Mouse (Mus musculus): ENCODE results near the gene Xrcc5. TPM values are rescaled to one million over a fixed set of nuclear protein-coding genes. Genes with fewer than 3 reads are reported as not detected.

Xrcc5 gene
- polyA plus RNA-seq (2012) = 1.7 and 2.6 TPM in 2 replicates

- no peak for TF ChIP-seq GATA1 (IDR thresholded peaks at IDR 0.05; ENCODE audit: low read length)
Observed at GRCm38 (mm10) chr1:72307317-72307798, at the start of gene Xrcc5. Gene Xrcc5 (plus strand): TSS chr1:72307421.

GRCm38 (mm10) chr1:72263099-72263498 is 44.1 kb upstream of the Xrcc5 start:
- no peak for TF ChIP-seq GATA1 (IDR thresholded peaks at IDR 0.05; ENCODE audit: low read length)

GRCm38 (mm10) chr1:72278085-72278484 is 29.1 kb upstream of the Xrcc5 start:
- no peak for TF ChIP-seq GATA1 (IDR thresholded peaks at IDR 0.05; ENCODE audit: low read length)

GRCm38 (mm10) chr1:72282604-72283003 is 24.6 kb upstream of the Xrcc5 start:
- TF ChIP-seq GATA1 (IDR thresholded peaks at IDR 0.05; ENCODE audit: low read length) = no peak

GRCm38 (mm10) chr1:72283992-72284485 is 23.2 kb upstream of the Xrcc5 start, which contains the start of the genes Pecr and Tmem169:
Gene Pecr (minus strand): TSS chr1:72284314.
Gene Tmem169 (plus strand): TSS chr1:72284369.
- no peak for TF ChIP-seq GATA1 (IDR thresholded peaks at IDR 0.05; ENCODE audit: low read length)

GRCm38 (mm10) chr1:72284539-72284938 is 22.7 kb upstream of the Xrcc5 start:
- no peak for TF ChIP-seq GATA1 (IDR thresholded peaks at IDR 0.05; ENCODE audit: low read length)

GRCm38 (mm10) chr1:72286904-72287303 is 20.3 kb upstream of the Xrcc5 start:
- no peak for TF ChIP-seq GATA1 (IDR thresholded peaks at IDR 0.05; ENCODE audit: low read length)

- TF ChIP-seq GATA1 (IDR thresholded peaks at IDR 0.05; ENCODE audit: low read length) = no peak
Observed at GRCm38 (mm10) chr1:72287893-72288292, 19.3 kb upstream of the Xrcc5 start.

- no peak for TF ChIP-seq GATA1 (IDR thresholded peaks at IDR 0.05; ENCODE audit: low read length)
Observed at GRCm38 (mm10) chr1:72288527-72289150, 18.6 kb upstream of the Xrcc5 start.

GRCm38 (mm10) chr1:72290896-72291295 is 16.3 kb upstream of the Xrcc5 start:
- no peak for TF ChIP-seq GATA1 (IDR thresholded peaks at IDR 0.05; ENCODE audit: low read length)

- TF ChIP-seq GATA1 (IDR thresholded peaks at IDR 0.05; ENCODE audit: low read length) = no peak
Observed at GRCm38 (mm10) chr1:72291421-72291820, 15.8 kb upstream of the Xrcc5 start.

GRCm38 (mm10) chr1:72291925-72292324 is 15.3 kb upstream of the Xrcc5 start:
- no peak for TF ChIP-seq GATA1 (IDR thresholded peaks at IDR 0.05; ENCODE audit: low read length)

- TF ChIP-seq GATA1 (IDR thresholded peaks at IDR 0.05; ENCODE audit: low read length) = no peak
Observed at GRCm38 (mm10) chr1:72293869-72294663, 13.2 kb upstream of the Xrcc5 start.

GRCm38 (mm10) chr1:72295746-72296145 is 11.5 kb upstream of the Xrcc5 start:
- no peak for TF ChIP-seq GATA1 (IDR thresholded peaks at IDR 0.05; ENCODE audit: low read length)

GRCm38 (mm10) chr1:72301845-72302244 is 5.4 kb upstream of the Xrcc5 start:
- no peak for TF ChIP-seq GATA1 (IDR thresholded peaks at IDR 0.05; ENCODE audit: low read length)

- no peak for TF ChIP-seq GATA1 (IDR thresholded peaks at IDR 0.05; ENCODE audit: low read length)
Observed at GRCm38 (mm10) chr1:72306241-72306640, 980 bp upstream of the Xrcc5 start.
